Mouse (Mus musculus) neural tube, embryonic 12.5 days (tissue): ENCODE data around the gene Olfr1101. TPM values are rescaled to one million over a fixed set of nuclear protein-coding genes. Genes with fewer than 3 reads are reported as not detected.

Source experiments
- ATAC-seq: fragments of 200-750 bp; cut with Nextera tagmentation; 2 replicates; pipeline ENCODE4 v1.8.0; 2017; ENCODE audit warnings: low read depth, mild to moderate bottlenecking, moderate TSS enrichment, moderate library complexity; ENCODE audit not compliant: low FRiP score
- H3K27ac ChIP-seq: fragments of 300-500 bp; sonication (generic); 2 replicates; pipeline ENCODE4 v1.5.1; 2016
- H3K27me3 ChIP-seq: fragments of 300-500 bp; sonication (generic); replicated peaks from 2 replicates; pipeline ENCODE4 v1.6.1; 2016; ENCODE audit warnings: mild to moderate bottlenecking
- H3K36me3 ChIP-seq: fragments of 300-500 bp; sonication (generic); 2 replicates; pipeline ENCODE4 v1.6.1; 2016; ENCODE audit warnings: mild to moderate bottlenecking
- H3K4me1 ChIP-seq: fragments of 300-500 bp; sonication (generic); 2 replicates; pipeline ENCODE4 v1.6.1; 2016
- H3K4me2 ChIP-seq: fragments of 300-500 bp; sonication (generic); replicated peaks from 2 replicates; pipeline ENCODE4 v1.6.1; 2016; ENCODE audit warnings: mild to moderate bottlenecking
- H3K4me3 ChIP-seq: fragments of 300-500 bp; sonication (generic); 2 replicates; pipeline ENCODE4 v1.5.1; 2016
- H3K9ac ChIP-seq: fragments of 300-500 bp; sonication (generic); 2 replicates; pipeline ENCODE4 v1.6.1; 2016; ENCODE audit warnings: mild to moderate bottlenecking
- H3K9me3 ChIP-seq: fragments of 300-500 bp; sonication (generic); 2 replicates; pipeline ENCODE4 v1.6.1; 2016; ENCODE audit warnings: mild to moderate bottlenecking
- WGBS: fragments of 180-500 bp; shearing (Covaris S2); methylation state at CpG from one replicate; pipeline ENCODE4 v1.1.7; 2016; 5-methylcytosine and 5-hydroxymethylcytosine counted together
- polyA plus RNA-seq: library from polyadenylated mRNA; unstranded; fragments of >200 nt; fragmentation: Nextera tagmentation; extraction: Ambion mirVana; gene quantifications from 2 replicates; pipeline ENCODE4 v1.2.1, GENCODE M21; 2016

Gene Olfr1101
- not detected in 2 replicates for polyA plus RNA-seq

DNA sequence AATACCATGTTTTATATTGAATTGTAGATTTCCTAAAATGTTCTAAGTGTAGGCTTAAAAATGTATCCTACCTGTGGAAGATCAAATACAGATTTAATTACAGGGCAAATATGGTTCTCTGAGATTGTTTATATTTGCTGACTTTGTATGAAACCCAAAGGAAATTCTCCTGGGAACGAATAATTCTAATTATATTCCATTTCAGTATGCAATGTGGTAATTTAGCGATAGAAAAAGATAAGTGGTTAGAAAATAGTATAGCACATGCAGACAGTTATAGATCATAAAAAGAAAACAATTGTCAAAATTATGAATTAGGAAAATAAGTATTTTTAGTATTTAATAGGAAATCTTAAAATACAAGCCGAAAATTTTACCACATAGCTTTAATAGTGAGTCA lies at the start of gene Olfr1101:
Olfr1101 (minus strand) TSS at position 101 of the 400 bp plus-strand sequence.
- no peaks in the 10 kb centered on the region for H3K4me1 ChIP-seq
- H3K27ac ChIP-seq: no peak within 1 kb of the TSS
- no peaks in the 10 kb centered on the region for H3K9me3 ChIP-seq
- no peaks in the 10 kb centered on the region for H3K36me3 ChIP-seq
- ATAC-seq: no peak
- H3K27me3 ChIP-seq: no peaks in the 10 kb centered on the region
- H3K9ac ChIP-seq: no peak within 1 kb of the TSS
- no peak within 1 kb of the TSS for H3K4me2 ChIP-seq
- no peak within 1 kb of the TSS for H3K4me3 ChIP-seq
- 86% methylated on average over 3 of the region's 3 CpGs for WGBS

DNA sequence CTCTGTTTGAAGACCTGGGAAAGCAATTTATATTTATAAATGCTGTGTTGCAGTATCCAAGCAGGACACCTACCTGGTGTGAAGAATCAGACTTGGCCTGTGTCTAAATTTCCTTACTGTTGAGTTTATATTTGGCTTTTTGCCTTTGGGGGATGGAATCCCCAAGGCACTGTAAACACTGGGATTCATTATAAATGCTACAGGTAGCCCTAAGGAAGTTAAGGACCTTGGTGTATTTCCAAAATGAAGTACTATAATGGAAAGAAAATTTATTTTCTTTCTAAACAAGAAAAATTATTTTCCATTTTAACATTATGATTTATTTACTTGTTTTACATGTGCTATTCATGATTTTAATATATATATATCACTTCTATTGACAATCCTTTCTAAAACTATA lies 45.4 kb upstream of the Olfr1101 start, which contains the start of gene Olfr1105:
Olfr1105 (minus strand) TSS at position 101 of the 400 bp plus-strand sequence.
- no peaks in the 10 kb centered on the region for H3K9me3 ChIP-seq
- ATAC-seq: no peak

DNA sequence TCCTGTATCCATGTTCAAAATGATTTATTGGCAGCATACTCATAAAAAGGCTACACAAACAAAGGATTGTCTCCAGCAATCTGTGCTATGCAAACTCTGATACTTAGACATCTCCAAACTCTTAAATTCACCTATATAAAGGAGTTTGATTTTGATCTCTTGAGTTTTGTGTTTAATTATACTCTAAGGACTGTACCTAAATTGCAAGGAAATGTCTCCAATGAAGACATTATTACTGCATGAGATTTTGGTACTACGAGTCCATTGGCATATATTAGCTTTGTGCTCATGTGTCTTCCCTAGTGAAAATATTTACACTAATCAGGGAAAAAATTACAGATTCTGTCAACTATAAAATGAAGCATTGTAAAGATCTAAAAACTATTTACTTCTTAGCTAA lies 36.0 kb upstream of the Olfr1101 start, which contains the start of gene Olfr1104:
Olfr1104 (minus strand) TSS at position 101 of the 400 bp plus-strand sequence.
- WGBS: 86% methylated on average over 1 of the region's 1 CpGs

More for the DNA sequence above, 45.4 kb upstream of the Olfr1101 start, which contains the start of gene Olfr1105:
- Histone ChIP-seq H3K9ac (no peak within 1 kb of the TSS), H3K4me2 (no peak within 1 kb of the TSS), H3K36me3 (no peaks in the 10 kb centered on the region), H3K4me1 (no peaks in the 10 kb centered on the region), H3K4me3 (no peak within 1 kb of the TSS), H3K27ac (no peak within 1 kb of the TSS), H3K27me3 (no peaks in the 10 kb centered on the region)

DNA sequence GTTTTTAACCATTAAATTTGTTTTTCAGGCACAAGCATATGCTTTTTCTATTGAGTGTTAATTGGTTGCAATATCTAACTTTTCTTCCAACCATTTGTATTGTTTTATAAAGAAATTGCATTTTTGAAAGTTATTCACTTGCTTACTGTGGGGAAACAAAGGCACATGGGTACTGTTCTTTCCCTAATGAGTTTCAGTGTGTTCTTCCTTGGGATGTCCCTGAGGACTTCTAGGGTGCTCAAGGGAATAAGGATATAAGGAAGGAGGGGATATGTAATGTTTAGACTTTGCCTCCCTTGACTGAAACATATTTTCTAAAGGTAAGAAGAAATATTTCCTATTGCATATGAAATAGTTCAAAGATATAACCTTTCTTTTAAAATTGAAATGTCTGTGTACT lies 7.1 kb upstream of the Olfr1101 start, which contains the start of gene Olfr1102:
Olfr1102 (plus strand) TSS at position 301 of the 400 bp plus-strand sequence.
- Histone ChIP-seq H3K4me1 (no peaks in the 10 kb centered on the region), H3K27ac (no peak within 1 kb of the TSS), H3K36me3 (no peaks in the 10 kb centered on the region), H3K9me3 (no peaks in the 10 kb centered on the region), H3K4me2 (no peak within 1 kb of the TSS), H3K9ac (no peak within 1 kb of the TSS), H3K27me3 (no peaks in the 10 kb centered on the region), H3K4me3 (no peak within 1 kb of the TSS)
- ATAC-seq: no peak

More for the DNA sequence above, 36.0 kb upstream of the Olfr1101 start, which contains the start of gene Olfr1104:
- Histone ChIP-seq H3K4me2 (no peak within 1 kb of the TSS), H3K36me3 (no peaks in the 10 kb centered on the region), H3K4me3 (no peak within 1 kb of the TSS), H3K9me3 (no peaks in the 10 kb centered on the region), H3K27ac (no peak within 1 kb of the TSS), H3K27me3 (no peaks in the 10 kb centered on the region), H3K9ac (no peak within 1 kb of the TSS), H3K4me1 (no peaks in the 10 kb centered on the region)
- no peak for ATAC-seq

DNA sequence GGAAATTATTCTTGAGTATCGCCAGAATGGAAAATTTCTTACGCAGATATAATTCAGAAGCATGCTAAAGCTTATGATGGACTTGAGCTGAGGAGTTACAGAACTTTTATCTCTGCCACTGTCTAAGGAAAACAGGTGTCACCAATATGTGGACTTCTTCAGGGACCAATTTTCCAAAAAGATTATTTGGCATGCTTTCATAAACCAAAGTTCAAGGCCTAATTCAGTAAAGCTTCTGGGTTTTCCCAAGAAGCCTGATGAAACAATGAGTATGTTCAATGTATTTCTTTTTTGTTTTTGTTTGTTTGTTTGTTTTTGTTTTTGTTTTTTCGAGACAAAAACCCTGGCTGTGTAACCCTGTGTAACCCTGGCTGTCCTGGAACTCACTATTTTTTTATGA lies 11.2 kb downstream of the Olfr1101 start, which contains the start of gene Olfr1100:
Olfr1100 (minus strand) TSS at position 101 of the 400 bp plus-strand sequence.
- Histone ChIP-seq H3K4me1 (no peaks in the 10 kb centered on the region), H3K27me3 (no peaks in the 10 kb centered on the region), H3K27ac (no peak within 1 kb of the TSS), H3K9me3 (no peaks in the 10 kb centered on the region), H3K4me3 (no peak within 1 kb of the TSS), H3K9ac (no peak within 1 kb of the TSS), H3K4me2 (no peak within 1 kb of the TSS), H3K36me3 (no peaks in the 10 kb centered on the region)
- ATAC-seq: no peak
- 86% methylated on average over 3 of the region's 3 CpGs for WGBS

DNA sequence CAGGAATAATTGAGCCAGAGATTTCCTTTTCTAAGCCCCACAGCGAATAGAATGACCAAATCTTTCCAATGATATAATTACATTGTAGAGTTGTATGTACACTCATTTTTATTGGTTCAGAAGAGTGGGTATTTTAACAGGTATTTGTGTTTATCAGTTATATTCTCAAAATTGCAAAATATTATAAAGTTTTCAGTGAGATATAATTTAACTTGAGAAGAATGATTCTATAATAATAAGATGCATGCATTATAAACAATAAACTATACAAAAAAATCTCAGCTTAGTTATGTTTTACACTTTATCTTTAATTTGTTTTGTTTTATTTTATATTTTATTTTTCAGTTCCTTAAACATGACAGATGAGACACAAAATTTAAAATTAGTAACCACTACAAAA lies 30.4 kb downstream of the Olfr1101 start, which contains the start of gene Olfr1099:
Olfr1099 (minus strand) TSS at position 101 of the 400 bp plus-strand sequence.
- Histone ChIP-seq H3K36me3 (no peaks in the 10 kb centered on the region), H3K27ac (no peak within 1 kb of the TSS), H3K27me3 (no peaks in the 10 kb centered on the region), H3K4me2 (no peak within 1 kb of the TSS), H3K9ac (no peak within 1 kb of the TSS), H3K9me3 (no peaks in the 10 kb centered on the region), H3K4me1 (no peaks in the 10 kb centered on the region), H3K4me3 (no peak within 1 kb of the TSS)
- ATAC-seq: no peak
- WGBS: 85% methylated on average over 1 of the region's 1 CpGs

Other genes with a start within 250 kb of the Olfr1101 start
- gene Olfr1090, start 232.2 kb downstream of the Olfr1101 start, polyA plus RNA-seq: not detected in 2 replicates
- not detected in 2 replicates for gene Olfr1093, start 208.7 kb downstream of the Olfr1101 start, polyA plus RNA-seq
- gene Olfr141, start 181.2 kb downstream of the Olfr1101 start, polyA plus RNA-seq: not detected in 2 replicates
- gene Olfr1094, start 166.6 kb downstream of the Olfr1101 start, polyA plus RNA-seq: not detected in 2 replicates
- gene Olfr1095, start 139.5 kb downstream of the Olfr1101 start, polyA plus RNA-seq: not detected in 2 replicates
- gene Gm13723, start 116.4 kb downstream of the Olfr1101 start, polyA plus RNA-seq: not detected in 2 replicates
- gene Olfr1097, start 99.0 kb downstream of the Olfr1101 start, polyA plus RNA-seq: not detected in 2 replicates
- not detected in 2 replicates for gene Olfr1098, start 66.7 kb downstream of the Olfr1101 start, polyA plus RNA-seq
- gene Olfr1099, start 30.5 kb downstream of the Olfr1101 start, polyA plus RNA-seq: not detected in 2 replicates
- not detected in 2 replicates for gene Olfr1100, start 11.3 kb downstream of the Olfr1101 start, polyA plus RNA-seq
- gene Olfr1102, start 7.2 kb upstream of the Olfr1101 start, polyA plus RNA-seq: not detected in 2 replicates
- not detected in 2 replicates for gene Olfr1104, start 35.9 kb upstream of the Olfr1101 start, polyA plus RNA-seq
- not detected in 2 replicates for gene Olfr1105, start 45.3 kb upstream of the Olfr1101 start, polyA plus RNA-seq
- gene Olfr1106, start 61.1 kb upstream of the Olfr1101 start, polyA plus RNA-seq: not detected in 2 replicates
- not detected in 2 replicates for gene Olfr1107, start 84.6 kb upstream of the Olfr1101 start, polyA plus RNA-seq
- not detected in 2 replicates for gene Olfr1109, start 104.8 kb upstream of the Olfr1101 start, polyA plus RNA-seq
- not detected in 2 replicates for gene Olfr259, start 123.3 kb upstream of the Olfr1101 start, polyA plus RNA-seq
- gene Olfr1110, start 149.1 kb upstream of the Olfr1101 start, polyA plus RNA-seq: not detected in 2 replicates
- gene Olfr1111, start 161.4 kb upstream of the Olfr1101 start, polyA plus RNA-seq: not detected in 2 replicates
- not detected in 2 replicates for gene Olfr1112, start 196.6 kb upstream of the Olfr1101 start, polyA plus RNA-seq
- gene Olfr1113, start 217.7 kb upstream of the Olfr1101 start, polyA plus RNA-seq: not detected in 2 replicates